Mouse (Mus musculus) E14TG2a.4 (cell line): ENCODE results near the gene Prcc.

ENCODE experiments used
- H3K27me3 ChIP-seq: 2 replicates; pipeline ENCODE4 v1.6.1; 2014; ENCODE audit warnings: low read length, control low read depth; ENCODE audit not compliant: insufficient read depth
- H3K36me3 ChIP-seq: 2 replicates; pipeline ENCODE4 v1.6.1; 2014; ENCODE audit warnings: low read length, control low read depth; ENCODE audit not compliant: insufficient read depth
- H3K4me1 ChIP-seq: replicated peaks from 2 replicates; pipeline ENCODE4 v1.6.1; 2014; ENCODE audit warnings: low read depth, low read length, control low read depth
- H3K4me3 ChIP-seq: replicated peaks from 2 replicates; pipeline ENCODE4 v1.5.1; 2014; ENCODE audit warnings: mild to moderate bottlenecking, low read length
- H3K9me3 ChIP-seq: 2 replicates; pipeline ENCODE4 v1.6.1; 2014; ENCODE audit warnings: low read length, control low read depth
- CTCF ChIP-seq: conservative IDR thresholded peaks from 2 replicates; pipeline ENCODE4 v1.5.1; 2014; ENCODE audit warnings: low read length
- NANOG ChIP-seq: IDR thresholded peaks from 2 replicates; pipeline ENCODE4 v1.6.1; 2014; ENCODE audit warnings: borderline replicate concordance, low read length, mixed read lengths
- POU5F1 ChIP-seq: IDR thresholded peaks from 2 replicates; pipeline ENCODE4 v1.6.1; 2014; ENCODE audit warnings: low read length, borderline replicate concordance

Gene Prcc

GRCm38 (mm10) chr3:87920270-87920943 is 35.0 kb upstream of the Prcc start:
- H3K27me3 ChIP-seq: no peaks in the 10 kb centered on the region
- peak overlapping the region; percentile 92 for H3K4me3 ChIP-seq
- TF ChIP-seq NANOG: no peak
- TF ChIP-seq POU5F1: no peak
- TF ChIP-seq CTCF: no peak
- H3K4me1 ChIP-seq: peaks cover 72% of the 10 kb centered on the region
- H3K36me3 ChIP-seq: peaks cover 81% of the 10 kb centered on the region
- no peaks in the 10 kb centered on the region for H3K9me3 ChIP-seq

GRCm38 (mm10) chr3:87919336-87920108 is 34.1 kb upstream of the Prcc start, which contains the start of gene Mrpl24:
Gene Mrpl24 (plus strand): TSS chr3:87919506.
- no peaks in the 10 kb centered on the region for H3K9me3 ChIP-seq
- TF ChIP-seq NANOG (no peak), CTCF (no peak), POU5F1 (no peak)
- H3K36me3 ChIP-seq: peaks cover 81% of the 10 kb centered on the region
- H3K4me1 ChIP-seq: peaks cover 71% of the 10 kb centered on the region
- H3K4me3 ChIP-seq: peak within 1 kb of the TSS; percentile 92
- H3K27me3 ChIP-seq: no peaks in the 10 kb centered on the region

GRCm38 (mm10) chr3:87918551-87918950 is 33.1 kb upstream of the Prcc start:
- Histone ChIP-seq H3K27me3 (no peaks in the 10 kb centered on the region), H3K4me1 (peaks cover 72% of the 10 kb centered on the region), H3K4me3 (peak overlapping the region; percentile 92; the same call in 1 of the 2 replicates), H3K36me3 (peaks cover 81% of the 10 kb centered on the region), H3K9me3 (no peaks in the 10 kb centered on the region)
- TF ChIP-seq POU5F1 (no peak), NANOG (no peak), CTCF (no peak)

- no peaks in the 10 kb centered on the region for H3K27me3 ChIP-seq
- no peak overlapping the region for H3K4me3 ChIP-seq
- peaks cover 85% of the 10 kb centered on the region for H3K4me1 ChIP-seq
- TF ChIP-seq NANOG (no peak), CTCF (0 out of 2 replicates have a peak, but pooled peaks have one; percentile 3)
- no peaks in the 10 kb centered on the region for H3K9me3 ChIP-seq
- H3K36me3 ChIP-seq: peaks cover 81% of the 10 kb centered on the region
These were observed 31.6 kb upstream of the Prcc start for GRCm38 (mm10) chr3:87916990-87917389.

- Histone ChIP-seq H3K27me3 (no peaks in the 10 kb centered on the region), H3K9me3 (no peaks in the 10 kb centered on the region), H3K4me3 (peak overlapping the region; percentile 96; the same call in 1 of the 2 replicates), H3K4me1 (peaks cover 91% of the 10 kb centered on the region), H3K36me3 (peaks cover 82% of the 10 kb centered on the region)
- TF ChIP-seq POU5F1 (no peak), NANOG (no peak), CTCF (no peak)
These were observed 28.5 kb upstream of the Prcc start for GRCm38 (mm10) chr3:87913891-87914290.

- Histone ChIP-seq H3K36me3 (peaks cover 78% of the 10 kb centered on the region), H3K4me1 (peaks cover 91% of the 10 kb centered on the region), H3K4me3 (peak overlapping the region; percentile 96; the same call in 1 of the 2 replicates), H3K27me3 (no peaks in the 10 kb centered on the region), H3K9me3 (no peaks in the 10 kb centered on the region)
- no peak for TF ChIP-seq CTCF
- no peak for TF ChIP-seq NANOG
- no peak for TF ChIP-seq POU5F1
These were observed 28.1 kb upstream of the Prcc start for GRCm38 (mm10) chr3:87913491-87913890.

GRCm38 (mm10) chr3:87910573-87911141 is 25.2 kb upstream of the Prcc start:
- peaks cover 72% of the 10 kb centered on the region for H3K4me1 ChIP-seq
- H3K27me3 ChIP-seq: no peaks in the 10 kb centered on the region
- TF ChIP-seq POU5F1 (no peak), CTCF (no peak), NANOG (no peak)
- no peaks in the 10 kb centered on the region for H3K9me3 ChIP-seq
- peak overlapping the region; percentile 96 for H3K4me3 ChIP-seq
- H3K36me3 ChIP-seq: peaks cover 51% of the 10 kb centered on the region

GRCm38 (mm10) chr3:87909874-87910273 is 24.5 kb upstream of the Prcc start:
- Histone ChIP-seq H3K4me3 (peak overlapping the region; percentile 96), H3K27me3 (no peaks in the 10 kb centered on the region), H3K4me1 (peaks cover 68% of the 10 kb centered on the region), H3K9me3 (no peaks in the 10 kb centered on the region), H3K36me3 (peaks cover 43% of the 10 kb centered on the region)
- TF ChIP-seq CTCF: no peak
- TF ChIP-seq NANOG: peak; percentile 19; the same call in 1 of the 2 replicates
